Mouse (Mus musculus): ENCODE data around the gene Trabd2b.

Gene Trabd2b

DNA sequence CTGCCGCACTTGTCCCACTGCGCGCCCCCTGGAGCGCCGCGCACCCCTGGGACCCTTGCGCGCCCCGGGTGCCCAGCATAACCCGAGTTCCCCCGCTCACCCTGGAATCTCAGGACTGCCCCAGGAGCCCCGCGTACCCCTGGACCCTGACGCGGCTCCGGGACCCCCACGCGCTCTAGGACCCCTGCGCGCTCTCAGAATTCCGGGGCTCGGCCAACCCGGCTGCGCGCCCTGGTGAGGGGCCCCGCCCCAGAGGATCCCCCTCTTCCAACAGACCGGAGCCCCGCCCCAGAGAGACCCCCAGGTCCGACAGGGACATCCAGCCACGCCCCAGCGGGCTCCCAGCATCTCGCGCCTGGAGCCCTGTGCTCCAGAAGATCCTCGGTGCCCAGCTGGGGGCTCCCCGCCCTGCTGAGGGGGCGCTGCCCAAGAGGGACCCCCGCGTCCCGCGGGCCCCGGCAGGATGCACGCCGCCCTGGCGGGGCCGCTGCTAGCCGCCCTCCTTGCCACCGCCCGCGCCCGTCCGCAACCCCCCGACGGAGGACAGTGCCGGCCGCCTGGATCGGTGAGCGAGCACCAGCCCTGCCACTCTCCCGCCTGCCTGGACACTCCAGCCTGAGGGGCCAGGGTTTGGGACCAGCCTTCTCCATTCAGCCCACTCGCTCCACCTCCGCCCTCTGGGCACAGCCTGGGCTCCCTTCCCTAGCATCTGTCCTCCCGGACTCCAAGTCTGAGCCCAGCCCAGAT is at the start of gene Trabd2b:
TSS of gene Trabd2b (plus strand) at position 370 of the 747 bp plus-strand sequence.
- DNase-seq: no peak

DNA sequence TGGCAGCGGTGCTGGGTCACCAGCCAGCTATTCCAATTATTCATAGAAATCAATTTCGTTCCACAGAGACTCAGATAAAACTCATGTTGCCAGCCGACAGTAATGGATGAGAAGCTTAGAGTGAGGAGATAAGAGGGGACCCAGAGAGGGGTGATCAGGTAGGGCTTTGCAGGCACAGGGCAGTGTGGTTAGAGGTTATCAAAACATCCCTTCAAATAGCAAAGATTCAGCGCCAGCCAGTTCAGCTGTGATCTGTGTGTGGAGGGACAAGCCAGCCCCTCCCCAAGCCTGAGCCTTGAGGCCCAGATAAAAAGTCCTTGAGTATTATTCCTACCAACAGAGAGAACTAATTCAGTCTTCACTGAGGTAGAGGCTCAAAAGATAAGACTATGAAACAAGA is 49.1 kb upstream of the Trabd2b start:
- no peak for DNase-seq

DNA sequence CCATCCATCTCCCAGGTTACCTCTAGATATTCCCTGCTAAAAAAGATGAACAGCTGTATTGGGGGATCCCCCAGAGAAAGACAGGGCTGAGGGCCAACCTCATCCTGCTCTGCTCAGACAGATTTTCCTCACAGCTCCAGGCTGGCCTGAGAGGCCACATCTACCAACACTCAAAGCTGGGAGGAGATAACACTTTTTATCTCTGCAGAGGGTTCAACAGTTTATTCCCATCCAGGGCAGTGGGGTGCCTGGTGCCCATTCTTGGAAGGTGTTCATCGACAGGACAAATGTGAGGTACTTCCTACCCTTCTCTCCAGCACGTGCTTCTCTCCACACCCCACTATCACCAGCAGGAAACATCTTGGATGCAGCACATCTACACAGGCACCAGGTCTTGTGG is 47.6 kb upstream of the Trabd2b start:
- no peak for DNase-seq

DNA sequence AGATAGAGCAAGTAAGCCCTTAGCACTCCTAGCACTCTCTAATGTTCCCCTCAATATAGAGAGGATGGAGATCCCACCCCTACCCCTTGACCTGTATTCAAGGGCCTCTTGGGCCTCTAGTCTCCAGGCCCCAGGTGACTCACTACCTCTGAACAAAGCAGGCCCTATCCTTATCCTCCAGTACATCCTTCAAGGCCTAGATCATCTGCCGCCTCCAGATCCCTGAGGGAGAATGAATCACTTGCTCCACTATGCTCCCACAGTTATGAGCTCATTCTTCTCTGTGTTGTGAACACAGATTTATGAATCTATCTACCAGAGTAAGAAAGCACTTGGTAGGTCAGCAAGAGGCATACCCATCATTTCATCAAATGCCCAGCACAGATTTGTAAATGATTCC is 46.7 kb upstream of the Trabd2b start:
- DNase-seq: no peak

DNA sequence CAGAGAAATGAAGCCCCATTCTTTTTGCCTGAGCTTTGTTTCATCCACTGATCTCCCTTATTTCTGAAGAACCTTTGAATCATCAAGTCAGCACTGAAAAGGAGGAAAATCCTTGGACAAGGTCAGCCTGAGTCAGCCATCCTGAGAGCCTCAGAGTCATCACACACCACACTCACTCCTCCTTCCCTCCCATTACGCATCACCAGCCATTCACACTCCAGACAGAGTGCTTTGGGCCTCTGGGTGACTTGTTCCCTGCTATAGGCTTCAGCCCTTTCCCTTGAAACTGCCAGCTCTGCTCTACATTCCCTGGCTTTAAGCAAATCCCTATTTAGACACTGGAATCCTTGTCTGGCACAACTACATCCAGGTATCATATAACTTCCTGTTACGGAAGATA is 45.2 kb upstream of the Trabd2b start:
- no peak for DNase-seq

DNA sequence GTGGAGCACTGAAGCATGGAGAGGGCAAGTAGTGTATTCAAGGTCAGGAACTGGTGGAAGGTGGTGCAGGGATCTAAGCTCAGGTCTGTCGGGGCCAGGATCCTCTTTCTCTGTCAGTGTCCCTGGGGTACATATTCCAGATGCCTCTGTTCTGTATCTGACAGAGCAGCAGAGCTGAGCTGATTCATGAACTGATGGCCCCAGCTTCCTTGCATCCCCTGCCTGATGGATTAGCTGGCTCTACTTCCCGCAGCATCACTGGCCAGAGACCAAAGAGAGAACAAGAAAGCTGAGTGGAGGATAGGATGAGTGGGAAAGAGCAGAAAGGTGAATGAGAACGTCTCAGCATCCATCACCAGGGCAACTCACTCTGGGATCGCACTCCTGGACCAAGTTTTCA is 41.5 kb upstream of the Trabd2b start:
- no peak for DNase-seq

DNA sequence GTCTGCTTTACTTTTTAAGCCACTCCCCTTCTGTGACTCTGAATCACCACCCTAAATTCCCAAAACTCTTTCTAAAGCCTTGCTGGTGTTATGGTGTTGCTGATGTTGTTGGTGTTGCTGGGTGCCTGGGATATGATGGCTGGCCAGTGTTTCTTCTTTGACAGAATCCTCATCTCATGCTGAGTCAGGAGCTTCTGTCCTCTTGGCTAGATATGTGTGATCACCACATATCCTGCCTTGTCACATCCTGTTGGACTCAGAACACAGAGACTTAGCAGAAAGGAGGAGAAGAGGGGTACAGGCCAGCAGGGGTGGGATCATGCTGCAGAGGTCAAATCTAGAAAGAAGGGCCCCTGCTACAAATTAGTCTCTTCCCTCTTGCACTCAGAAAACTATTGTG is 40.9 kb upstream of the Trabd2b start:
- DNase-seq: no peak

DNA sequence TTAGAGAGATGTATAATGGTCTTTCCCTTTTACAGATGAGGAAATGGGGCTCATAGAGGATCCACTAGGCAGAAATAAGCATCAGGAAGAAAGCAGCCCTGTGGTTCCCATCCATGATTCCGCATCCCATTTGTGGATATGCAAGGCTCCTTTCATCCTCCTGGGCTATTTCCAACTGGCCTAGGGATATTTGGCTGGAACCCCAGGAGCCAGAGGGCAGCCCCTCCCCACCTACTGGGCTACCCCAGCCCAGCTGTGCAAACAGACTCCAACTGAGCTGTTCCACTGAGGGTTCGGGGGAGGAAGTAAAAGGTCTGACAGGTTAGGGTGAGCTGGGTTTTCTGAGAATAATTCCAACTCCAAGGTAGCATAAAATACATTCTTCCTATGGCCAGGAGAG is 39.5 kb upstream of the Trabd2b start:
- DNase-seq: no peak

DNA sequence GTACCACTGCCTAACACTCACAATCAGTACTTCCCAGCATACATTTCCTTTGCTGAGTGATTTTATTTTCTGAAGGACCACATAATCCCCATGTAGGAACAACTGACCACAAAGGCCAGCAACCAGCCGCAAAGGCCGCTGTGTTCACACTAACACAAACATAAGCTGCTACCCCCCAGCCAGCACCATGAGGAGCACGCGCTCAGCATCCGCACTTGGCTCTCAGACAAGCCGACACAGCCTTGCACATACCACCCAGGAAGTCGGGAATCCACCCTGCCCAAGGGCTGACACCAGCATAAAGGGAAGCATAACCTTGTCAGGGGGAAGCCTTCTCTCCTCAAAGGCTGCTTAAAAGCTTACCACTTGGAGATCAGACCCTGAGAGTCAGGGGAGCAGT is 38.7 kb upstream of the Trabd2b start:
- no peak for DNase-seq

DNA sequence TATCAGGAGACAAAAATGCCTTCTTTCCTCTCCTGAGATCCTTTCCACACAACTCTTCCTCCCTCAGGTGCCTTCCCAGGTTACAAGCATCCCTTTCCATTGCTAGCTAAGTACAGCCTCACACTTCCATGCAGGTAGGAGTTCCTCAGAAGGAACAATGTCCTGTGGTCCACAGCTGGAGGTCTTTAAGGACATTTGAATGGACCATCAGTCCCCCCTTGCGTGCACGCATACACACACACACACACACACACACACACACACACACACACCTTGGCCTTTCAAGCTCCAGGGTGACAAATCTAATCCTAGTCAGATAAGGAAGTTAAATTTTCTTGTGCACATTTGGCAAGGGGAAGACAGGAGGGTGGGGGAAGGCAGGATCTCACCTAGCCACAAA is 36.9 kb upstream of the Trabd2b start:
- no peak for DNase-seq

DNA sequence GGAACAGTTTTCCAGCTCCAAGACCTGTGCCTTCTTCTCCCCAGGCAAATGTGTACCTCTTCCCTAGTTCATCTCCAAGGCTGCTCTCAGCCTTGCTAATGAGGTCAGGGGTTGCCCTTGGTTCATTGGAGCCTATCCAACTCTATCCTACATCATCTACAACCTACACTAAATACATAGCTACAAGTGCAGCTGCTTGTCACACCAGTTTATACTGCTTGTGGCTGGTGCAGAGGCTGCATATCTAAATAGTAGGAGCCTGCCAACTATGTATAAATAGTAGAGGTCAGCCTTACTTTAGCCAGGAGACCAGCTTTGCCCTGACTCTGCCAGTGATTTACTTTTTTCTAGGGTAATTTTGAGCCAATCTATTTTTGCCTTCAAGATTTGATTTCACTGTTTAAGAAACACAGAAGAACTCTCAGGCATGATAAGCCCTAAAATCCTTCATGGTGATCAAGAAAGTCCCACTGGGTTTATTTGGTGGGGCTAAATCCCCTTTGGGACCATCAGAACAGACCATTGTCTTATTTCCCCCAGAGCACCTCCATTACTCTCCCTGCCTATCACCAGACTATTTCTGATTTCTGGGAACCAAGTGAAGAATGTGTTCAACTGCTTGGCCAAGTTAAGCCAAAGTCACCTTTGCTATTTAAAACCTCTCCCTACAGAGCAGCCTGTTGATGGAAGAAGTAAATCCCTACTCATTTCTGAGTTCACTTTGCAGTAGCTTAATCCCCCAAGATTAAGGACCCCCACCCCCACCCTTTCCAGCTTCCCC is 35.4 kb upstream of the Trabd2b start:
- DNase-seq: no peak

DNA sequence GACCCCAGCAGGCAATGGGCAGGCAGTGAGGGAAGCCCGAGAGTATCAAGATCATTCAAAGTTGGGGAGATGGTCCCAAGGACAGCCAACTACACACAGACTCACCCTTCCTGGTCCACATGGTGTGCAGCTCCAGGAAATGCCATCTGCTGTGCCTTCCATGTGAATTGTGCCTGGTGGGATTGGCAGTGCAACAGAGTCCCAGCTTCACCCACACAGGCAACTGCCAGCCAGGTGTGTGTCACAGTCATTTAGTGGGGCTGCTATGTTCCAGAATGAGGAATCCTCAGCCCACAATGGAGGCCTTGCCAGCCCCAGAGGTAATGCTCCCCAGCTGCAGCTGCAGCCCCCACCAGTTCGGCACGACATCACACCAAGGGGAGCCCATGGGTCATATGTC is 33.8 kb upstream of the Trabd2b start:
- no peak for DNase-seq

DNA sequence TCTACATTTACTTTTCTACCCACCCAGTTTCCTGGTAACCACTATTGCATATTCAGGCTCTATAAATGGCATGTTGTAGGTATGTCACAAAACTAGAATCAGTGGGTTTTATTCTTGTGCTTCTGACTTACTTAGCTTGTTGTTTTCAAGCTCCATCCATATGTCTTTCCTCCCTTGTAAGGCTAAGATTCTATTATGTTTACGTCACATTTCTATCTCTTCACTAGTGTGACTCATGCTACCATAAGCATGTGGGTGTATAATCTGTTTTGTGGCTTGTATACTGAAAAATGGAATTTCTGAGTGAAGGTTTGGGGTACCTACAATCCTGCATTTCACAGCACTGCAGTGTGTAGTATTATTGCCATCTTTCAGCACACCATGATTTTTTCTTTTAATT is 32.2 kb upstream of the Trabd2b start:
- no peak for DNase-seq

DNA sequence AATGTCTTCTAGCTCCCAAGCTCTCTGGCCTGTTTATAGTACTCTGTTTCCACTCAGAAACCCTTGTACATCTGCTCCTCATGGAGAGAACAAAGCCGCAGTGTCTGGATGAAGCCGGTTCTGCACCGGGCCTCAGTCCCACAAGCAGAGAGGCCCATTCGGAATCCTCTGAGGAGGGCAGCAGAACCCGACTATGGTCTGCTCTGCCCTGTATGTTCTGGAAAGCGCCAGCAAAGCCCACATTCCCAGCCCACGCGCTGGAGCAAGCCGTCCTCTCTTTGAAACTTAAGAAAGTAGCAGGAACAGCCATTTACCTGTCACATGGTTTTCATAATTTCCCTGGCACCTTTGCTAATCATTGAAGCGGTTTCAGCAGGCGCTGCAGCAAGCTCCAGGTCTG is 29.0 kb upstream of the Trabd2b start:
- no peak for DNase-seq

DNA sequence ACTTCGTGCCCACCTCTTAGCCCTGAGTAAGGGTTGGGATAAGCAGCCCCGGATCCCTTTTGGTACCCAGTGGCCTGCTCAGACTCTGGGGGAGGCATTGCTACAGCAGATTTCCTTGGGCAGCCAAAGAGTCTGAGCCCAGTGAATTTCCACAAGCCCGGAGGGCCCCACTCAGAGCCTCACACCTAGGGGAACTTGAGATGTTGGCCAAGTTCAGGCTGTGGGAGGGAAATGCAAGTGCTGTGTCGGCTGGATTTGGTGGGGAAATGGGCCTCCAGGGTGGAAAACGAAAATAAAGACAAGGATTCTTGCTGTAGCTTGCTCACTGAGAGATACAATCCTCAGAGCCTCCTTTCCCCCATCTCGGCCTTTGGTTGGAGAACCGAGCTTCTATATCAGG is 28.0 kb upstream of the Trabd2b start:
- DNase-seq: no peak

DNA sequence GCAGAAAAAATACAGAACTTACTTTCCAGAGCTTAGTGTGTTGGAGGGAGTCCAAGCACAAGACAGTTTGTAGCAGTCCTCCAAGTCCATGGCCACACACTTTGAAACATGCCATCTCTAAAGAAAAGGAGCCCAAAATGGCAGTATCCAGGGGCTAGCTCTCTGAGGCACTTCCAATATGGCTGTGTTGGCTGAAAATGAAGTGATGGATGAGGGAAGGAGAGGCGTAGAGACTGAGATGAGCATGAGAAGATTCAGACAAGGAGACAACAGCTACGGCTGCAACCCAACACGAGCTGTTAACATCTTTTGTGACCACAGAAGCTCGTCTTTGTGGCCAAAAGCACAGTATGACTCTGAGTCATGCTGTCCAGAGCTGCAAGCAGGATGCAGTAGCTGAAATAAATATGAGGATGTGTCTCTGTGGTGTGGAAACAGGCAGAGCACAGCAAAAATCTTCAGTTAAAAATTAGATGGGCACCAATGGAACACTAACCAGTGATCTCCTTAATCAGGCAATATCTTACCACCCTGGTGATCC is 27.0 kb upstream of the Trabd2b start:
- DNase-seq: no peak

DNA sequence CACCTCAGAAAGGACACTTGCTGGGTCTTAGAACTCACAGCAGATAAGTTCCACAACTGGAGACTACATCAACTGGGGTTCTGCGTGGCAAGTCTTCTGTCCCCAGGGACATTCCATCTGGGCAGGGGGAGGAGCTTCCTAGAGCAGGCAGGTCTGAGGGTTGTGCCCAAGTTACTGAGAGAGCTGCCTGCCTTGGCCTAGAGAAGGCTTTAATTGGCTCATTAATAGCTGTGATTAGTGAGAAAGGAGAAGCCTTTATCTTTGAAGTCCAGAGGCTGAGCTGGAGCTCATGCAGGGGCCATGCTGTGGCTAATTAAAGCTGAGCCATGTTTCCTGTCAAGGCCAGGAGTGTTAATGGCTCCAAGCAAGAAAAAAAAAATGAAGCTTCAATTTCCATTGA is 23.9 kb upstream of the Trabd2b start:
- DNase-seq: no peak

DNA sequence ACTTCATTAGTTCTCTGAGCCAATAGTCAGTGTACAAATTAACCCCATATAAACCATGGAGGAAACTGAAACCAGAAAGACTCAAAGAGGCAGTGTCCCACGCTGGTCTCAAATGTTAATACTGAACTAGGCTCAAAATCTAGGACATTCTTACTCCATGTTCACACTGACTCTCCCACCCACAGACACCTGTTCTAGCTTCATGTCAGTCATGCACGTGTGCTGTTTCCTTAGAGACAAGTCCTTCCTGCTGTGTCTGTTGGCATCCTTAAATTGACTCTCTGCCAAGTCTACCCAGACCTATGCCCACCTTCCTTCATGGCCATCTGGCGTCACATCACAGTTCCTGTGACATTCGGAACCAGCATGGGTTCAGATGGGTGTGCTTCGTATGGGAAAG is 21.3 kb upstream of the Trabd2b start:
- no peak for DNase-seq

DNA sequence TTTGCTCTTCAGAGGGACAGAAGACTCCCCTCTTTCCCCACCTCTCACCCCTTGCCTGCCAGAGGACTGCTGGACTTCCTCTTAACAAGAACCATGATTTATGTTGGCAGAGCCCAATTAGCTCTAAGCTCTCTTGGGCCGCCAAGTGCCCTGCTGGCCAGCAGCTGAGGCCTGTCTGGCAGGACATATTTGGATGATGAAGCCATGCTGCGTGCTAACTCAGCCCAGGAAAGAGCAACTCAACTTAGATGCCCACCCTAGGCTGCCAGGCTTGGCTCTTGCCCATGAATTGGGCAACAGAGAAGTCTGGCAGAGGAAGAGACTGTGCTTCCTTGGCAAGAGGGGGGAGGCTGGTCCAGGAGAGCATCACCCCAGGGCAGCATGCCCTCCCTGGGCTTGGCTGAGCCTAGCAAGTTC is 20.1 kb upstream of the Trabd2b start:
- peak; percentile 47 to 54 for DNase-seq

DNA sequence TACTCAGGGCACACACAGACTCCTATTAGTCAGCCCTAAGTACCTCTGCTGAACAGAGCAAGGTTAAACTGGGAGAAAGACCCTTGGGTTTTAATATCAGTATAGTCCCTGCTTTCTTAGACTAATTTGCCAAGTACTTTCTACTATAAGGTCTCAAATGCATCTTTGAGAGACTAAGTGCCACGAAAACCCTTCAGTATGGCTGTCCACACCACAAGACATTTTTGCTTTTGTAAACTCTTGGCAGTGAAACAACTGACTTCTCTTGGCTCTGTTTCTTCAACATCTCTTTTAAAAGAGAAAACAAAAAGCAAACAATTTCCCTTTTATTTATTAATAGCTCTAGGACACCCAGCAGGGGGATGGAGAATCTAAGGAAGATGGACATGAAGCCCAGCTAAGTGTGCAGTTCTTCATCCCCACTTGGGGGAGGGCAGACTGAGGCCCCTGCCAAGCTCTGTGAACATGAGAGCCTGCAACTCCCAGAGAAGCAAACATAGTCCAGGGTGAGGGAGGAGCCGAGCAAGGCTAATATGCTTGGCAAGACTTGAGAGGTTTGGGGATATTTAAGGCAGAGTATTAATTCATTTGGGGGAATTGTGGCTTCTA is 18.9 kb upstream of the Trabd2b start:
- DNase-seq: no peak

DNA sequence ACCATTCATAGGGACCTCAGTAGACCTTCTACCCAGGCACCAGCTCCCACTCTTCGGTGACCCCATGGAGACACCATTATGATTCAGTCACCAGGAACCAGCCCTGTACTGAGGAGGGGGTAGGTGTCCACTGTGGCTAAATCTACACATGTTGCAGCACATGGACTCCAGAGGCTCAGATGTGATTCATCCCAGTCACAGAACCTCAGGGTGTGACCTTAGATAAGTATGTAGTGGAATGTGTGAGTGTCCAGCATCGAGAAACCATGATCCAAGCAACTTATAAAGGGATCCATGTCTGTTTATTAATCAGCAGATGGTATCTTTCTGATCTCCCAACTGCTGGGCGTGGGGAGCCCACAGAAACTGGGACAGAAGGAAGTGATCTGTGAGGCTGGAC is 18.2 kb upstream of the Trabd2b start:
- DNase-seq: no peak

DNA sequence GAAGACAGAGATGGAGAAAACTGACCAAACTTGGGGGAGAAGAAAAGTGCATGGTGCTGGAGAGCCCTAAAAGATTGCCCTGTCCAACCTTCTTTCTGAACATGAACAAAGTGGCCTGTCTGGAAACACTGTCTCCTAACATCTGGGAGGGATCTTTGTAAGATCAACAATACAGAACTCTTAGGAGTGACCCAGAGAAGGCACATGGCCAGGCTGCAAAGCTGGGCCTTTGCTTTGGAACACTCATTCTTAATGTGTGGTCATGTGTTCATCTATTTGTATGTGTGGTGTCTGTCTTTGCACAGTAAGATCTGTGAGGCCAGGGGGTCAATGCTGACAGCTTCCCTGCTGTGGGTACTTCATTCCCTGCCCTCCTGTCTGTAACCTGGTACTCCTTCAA is 16.9 kb upstream of the Trabd2b start:
- DNase-seq: no peak

DNA sequence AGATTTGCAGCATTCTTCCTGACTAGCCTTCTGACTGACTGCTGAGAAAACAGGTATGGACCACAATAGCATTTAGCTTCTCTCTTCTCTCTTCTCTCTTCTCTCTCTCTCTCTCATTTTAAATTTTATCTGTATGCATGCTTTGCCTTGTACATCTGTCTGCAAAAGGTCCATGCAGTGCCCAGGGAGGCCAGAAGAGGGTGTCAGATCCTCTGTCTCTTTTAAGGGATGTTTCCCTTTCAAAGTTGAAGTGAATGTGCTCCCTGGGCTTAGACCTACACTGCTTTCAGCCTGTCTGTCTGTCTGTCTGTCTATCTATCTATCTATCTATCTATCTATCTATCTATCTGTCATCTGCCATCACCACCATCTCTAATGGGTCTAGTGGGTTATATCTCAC is 8.9 kb upstream of the Trabd2b start:
- DNase-seq: no peak

DNA sequence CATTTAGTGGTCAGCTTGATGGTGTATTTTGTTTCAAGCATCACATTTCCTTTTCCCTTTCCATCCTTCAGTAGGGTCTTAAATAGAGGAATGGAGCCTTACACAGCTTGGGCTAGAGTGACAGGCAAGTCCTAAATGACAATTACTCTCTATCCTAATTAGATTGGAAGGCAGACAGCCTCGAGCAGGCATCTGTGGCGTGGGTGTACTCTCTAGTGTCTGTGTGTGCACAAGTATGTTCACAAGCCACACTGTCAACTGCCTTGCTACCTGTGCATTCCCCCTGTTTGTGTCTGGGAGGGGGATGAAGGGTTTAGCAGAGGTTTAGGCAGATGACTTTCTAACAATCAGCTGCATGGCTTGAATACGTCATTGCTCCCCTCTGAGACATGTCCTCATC is 6.7 kb upstream of the Trabd2b start:
- DNase-seq: no peak
